Mouse (Mus musculus): ENCODE data around the gene Gdf2. TPM values are rescaled to one million over a fixed set of nuclear protein-coding genes. Genes with fewer than 3 reads are reported as not detected.

Gdf2 gene
- polyA plus RNA-seq, 1 experiment from 2014 or later, result not detected

- Histone ChIP-seq H3K9me3 (replicated peaks; ENCODE audit: control insufficient read depth, low read length) (no peaks in the 10 kb centered on the region), H3K9ac (replicated peaks; ENCODE audit: low read length) (no peak overlapping the region), H3K4me2 (ENCODE audit: low read depth, low read length) (no peak overlapping the region), H3K27ac (replicated peaks; ENCODE audit: low read depth, low read length) (no peak overlapping the region), H3K36me3 (replicated peaks; ENCODE audit: control insufficient read depth, insufficient read depth, low read depth, low read length) (no peaks in the 10 kb centered on the region), H3K4me3 (ENCODE audit: low read depth, low read length) (no peak overlapping the region), H3K4me1 (ENCODE audit: control insufficient read depth, insufficient read depth, low read length) (no peaks in the 10 kb centered on the region), H3K27me3 (ENCODE audit: control insufficient read depth, insufficient read depth, low read length) (no peaks in the 10 kb centered on the region)
- ATAC-seq (replicated peaks; ENCODE audit: insufficient number of reproducible peaks, low FRiP score, low TSS enrichment, low read depth) (no peak), DNase-seq (ENCODE audit: low spot score) (no peak)
- WGBS, result 88% methylated on average over 9 of the region's 9 CpGs
Observed at GRCm38 (mm10) chr14:33993051-33993450, 52.2 kb downstream of the Gdf2 start.

GRCm38 (mm10) chr14:33993521-33994289 lies 52.9 kb downstream of the Gdf2 start:
- no peaks in the 10 kb centered on the region for H3K4me1 ChIP-seq (ENCODE audit: control insufficient read depth, insufficient read depth, low read length)
- no peaks in the 10 kb centered on the region for H3K27me3 ChIP-seq (ENCODE audit: control insufficient read depth, insufficient read depth, low read length)
- no peak overlapping the region for H3K9ac ChIP-seq (replicated peaks; ENCODE audit: low read length)
- ATAC-seq (replicated peaks; ENCODE audit: insufficient number of reproducible peaks, low FRiP score, low TSS enrichment, low read depth), result no peak
- no peaks in the 10 kb centered on the region for H3K36me3 ChIP-seq (replicated peaks; ENCODE audit: control insufficient read depth, insufficient read depth, low read depth, low read length)
- H3K9me3 ChIP-seq (replicated peaks; ENCODE audit: control insufficient read depth, low read length), result no peaks in the 10 kb centered on the region
- DNase-seq (ENCODE audit: low spot score), result no peak
- 90% methylated on average over 6 of the region's 6 CpGs for WGBS
- H3K27ac ChIP-seq (replicated peaks; ENCODE audit: low read depth, low read length), result no peak overlapping the region
- no peak overlapping the region for H3K4me2 ChIP-seq (ENCODE audit: low read depth, low read length)
- no peak overlapping the region for H3K4me3 ChIP-seq (ENCODE audit: low read depth, low read length)

Other genes with a start within 250 kb of the Gdf2 start
- gene Gdf10, start 17.5 kb upstream of the Gdf2 start, polyA plus RNA-seq (2014; fragmentation: Nextera tagmentation; extraction: Ambion mirVana), result 3.6 and 3.9 TPM in 2 replicates
- not detected in 2 replicates for gene Rbp3, start 13.0 kb downstream of the Gdf2 start, polyA plus RNA-seq (2014; fragmentation: Nextera tagmentation; extraction: Ambion mirVana)
- gene Zfp488, start 37.7 kb downstream of the Gdf2 start, polyA plus RNA-seq (2014; fragmentation: Nextera tagmentation; extraction: Ambion mirVana), result 0.43 and 0.56 TPM in 2 replicates
- gene Gm30083, start 74.1 kb downstream of the Gdf2 start, polyA plus RNA-seq (2014; fragmentation: Nextera tagmentation; extraction: Ambion mirVana), result not detected in 2 replicates
- gene Gm5460, start 75.7 kb downstream of the Gdf2 start, polyA plus RNA-seq (2014; fragmentation: Nextera tagmentation; extraction: Ambion mirVana), result not detected in 2 replicates
- not detected in 2 replicates for gene Antxrl, start 111.7 kb downstream of the Gdf2 start, polyA plus RNA-seq (2014; fragmentation: Nextera tagmentation; extraction: Ambion mirVana)
- 5.3 and 6.6 TPM in 2 replicates for gene Anxa8, start 144.9 kb downstream of the Gdf2 start, polyA plus RNA-seq (2014; fragmentation: Nextera tagmentation; extraction: Ambion mirVana)
- not detected in 2 replicates for gene A630023A22Rik, start 161.7 kb downstream of the Gdf2 start, polyA plus RNA-seq (2014; fragmentation: Nextera tagmentation; extraction: Ambion mirVana)
- 0.20 TPM in 1 of 2 replicates, not detected in the other for gene Npy4r, start 211.4 kb downstream of the Gdf2 start, polyA plus RNA-seq (2014; fragmentation: Nextera tagmentation; extraction: Ambion mirVana)

Measured in embryonic facial prominence, embryonic 11.5 days (tissue).